Mouse (Mus musculus) heart, postnatal 0 days (tissue): ENCODE measurements around the gene Pou3f1.
"Not testable (repeated sequence)": the region's sequence is repeated elsewhere in the genome, so short reads cannot be mapped to it uniquely, and the experiment has no call there.

Source experiments
- CTCF ChIP-seq: IDR thresholded peaks from 2 replicates; pipeline ENCODE4 v1.5.1; 2016; ENCODE audit warnings: antibody characterized with exemption, control low read depth, low read depth
- EP300 ChIP-seq: IDR thresholded peaks from 2 replicates; pipeline ENCODE4 v1.6.1; 2016; ENCODE audit warnings: antibody characterized with exemption, low read depth

- TF ChIP-seq EP300, CTCF: not testable (repeated sequence)
These were observed 51.6 kb downstream of the Pou3f1 start for GRCm38 (mm10) chr4:124708200-124708517.
